Mouse (Mus musculus) forebrain, postnatal 0 days (tissue): ENCODE data around the gene Aip. TPM values are rescaled to one million over a fixed set of nuclear protein-coding genes. Genes with fewer than 3 reads are reported as not detected.

ENCODE experiments used
- ATAC-seq: fragments of 200-750 bp; cut with Nextera tagmentation; 2 replicates; pipeline ENCODE4 v1.8.0; 2017; ENCODE audit warnings: mild to moderate bottlenecking, moderate library complexity
- DNase-seq: peaks from one replicate; pipeline ENCODE4 v3.0.0-alpha.2; 2015
- H3K27ac ChIP-seq: fragments of 300-500 bp; sonication (generic); 2 replicates; pipeline ENCODE4 v1.5.1; 2014; ENCODE audit warnings: low read depth, mild to moderate bottlenecking, antibody characterized with exemption, low read length, moderate library complexity, mixed read lengths
- H3K27me3 ChIP-seq: fragments of 300-500 bp; sonication (generic); 2 replicates; pipeline ENCODE4 v1.6.1; 2014; ENCODE audit warnings: mild to moderate bottlenecking, low read length, mixed read lengths; ENCODE audit not compliant: insufficient read depth
- H3K36me3 ChIP-seq: fragments of 300-500 bp; sonication (generic); 2 replicates; pipeline ENCODE4 v1.6.1; 2014; ENCODE audit warnings: mild to moderate bottlenecking, moderate library complexity; ENCODE audit not compliant: insufficient read depth
- H3K4me1 ChIP-seq: fragments of 300-500 bp; sonication (generic); 2 replicates; pipeline ENCODE4 v1.6.1; 2014; ENCODE audit warnings: antibody characterized with exemption; ENCODE audit not compliant: insufficient read depth
- H3K4me2 ChIP-seq: fragments of 300-500 bp; sonication (generic); 2 replicates; pipeline ENCODE4 v1.6.1; 2014; ENCODE audit warnings: low read depth, mild to moderate bottlenecking, moderate library complexity
- H3K4me3 ChIP-seq: fragments of 300-500 bp; sonication (generic); 2 replicates; pipeline ENCODE4 v1.5.1; 2014; ENCODE audit warnings: low read depth, low read length, mixed read lengths
- H3K9ac ChIP-seq: fragments of 300-500 bp; sonication (generic); 2 replicates; pipeline ENCODE4 v1.6.1; 2014; ENCODE audit warnings: mild to moderate bottlenecking
- H3K9me3 ChIP-seq: fragments of 300-500 bp; sonication (generic); 2 replicates; pipeline ENCODE4 v1.6.1; 2016; ENCODE audit warnings: low read length
- CTCF ChIP-seq: sonication (generic); IDR thresholded peaks from 2 replicates; pipeline ENCODE4 v1.5.1; 2016; ENCODE audit warnings: antibody characterized with exemption, control low read depth, low read depth
- WGBS: fragments of 180-500 bp; shearing (Covaris S2); extraction: QIAGEN DNeasy Blood & Tissue Kit; methylation state at CpG from one replicate; pipeline ENCODE4 v1.1.7; 2014; 5-methylcytosine and 5-hydroxymethylcytosine counted together
- polyA plus RNA-seq: library from polyadenylated mRNA; unstranded; fragments of >200 nt; fragmentation: Nextera tagmentation; extraction: Ambion mirVana; gene quantifications from 2 replicates; pipeline ENCODE4 v1.2.1, GENCODE M21; 2015
- total RNA-seq: library from RNA; depleted of rRNA; stranded (reverse); fragments of >200 nt; gene quantifications from 2 replicates; pipeline ENCODE4 v1.2.3, GENCODE M21; 2014

Aip gene
- total and polyA plus RNA-seq, 2 experiments from 2014 or later = 25.8 to 86.2 TPM

DNA sequence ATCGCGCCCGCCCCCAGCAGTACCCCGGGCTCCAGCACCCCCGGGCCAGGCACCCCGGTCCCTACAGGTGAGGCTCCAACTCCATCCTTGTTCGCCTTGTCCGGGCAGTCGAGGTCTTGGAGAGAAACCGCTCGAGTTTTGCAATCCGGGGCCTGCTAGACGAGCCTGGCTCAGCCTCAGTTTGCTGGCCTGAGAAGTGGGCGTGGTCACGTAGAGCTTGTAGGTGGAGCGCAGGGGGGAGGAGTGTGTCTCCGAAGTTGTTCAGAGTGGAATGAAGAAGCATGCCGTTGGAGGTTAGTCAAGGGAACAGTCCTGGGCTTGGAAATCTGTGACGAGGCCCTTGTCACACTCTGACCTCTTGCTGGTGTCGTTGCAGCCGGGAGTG is 28.2 kb downstream of the Aip start:
- Histone ChIP-seq H3K9me3 (no peaks in the 10 kb centered on the region), H3K4me2 (peak overlapping the region; percentile 72), H3K27ac (0 out of 2 replicates have a peak overlapping the region, but pooled peaks have one; percentile 36), H3K9ac (peak overlapping the region; percentile 39; the same call in 1 of the 2 replicates), H3K36me3 (no peaks in the 10 kb centered on the region; the same call in 1 of the 2 replicates), H3K4me3 (peak overlapping the region; percentile 56), H3K27me3 (no peaks in the 10 kb centered on the region), H3K4me1 (0 out of 2 replicates have a peak, but pooled peaks cover 11% of the 10 kb centered on the region)
- no peak for TF ChIP-seq CTCF
- ATAC-seq (no peak), DNase-seq (no peak)
- 2% methylated on average over 21 of the region's 21 CpGs for WGBS

GRCm38 (mm10) chr19:4096642-4097440 is 28.8 kb downstream of the Aip start, which contains the start of gene Cdk2ap2:
Gene Cdk2ap2 (plus strand): TSS chr19:4097182.
- 2% methylated on average over 63 of the region's 65 CpGs for WGBS
- no peaks in the 10 kb centered on the region for H3K36me3 ChIP-seq

GRCm38 (mm10) chr19:4095802-4096201 is 29.9 kb downstream of the Aip start:
- Histone ChIP-seq H3K4me1 (0 out of 2 replicates have a peak, but pooled peaks cover 11% of the 10 kb centered on the region), H3K4me3 (0 out of 2 replicates have a peak overlapping the region, but pooled peaks have one; percentile 56), H3K4me2 (peak overlapping the region; percentile 72), H3K27ac (no peak overlapping the region), H3K9me3 (no peaks in the 10 kb centered on the region), H3K27me3 (no peaks in the 10 kb centered on the region), H3K36me3 (no peaks in the 10 kb centered on the region), H3K9ac (peak overlapping the region; percentile 51; the same call in 1 of the 2 replicates)
- no peak for TF ChIP-seq CTCF
- DNase-seq (no peak), ATAC-seq (no peak)
- 73% methylated on average over 3 of the region's 3 CpGs for WGBS

More at GRCm38 (mm10) chr19:4096642-4097440, 28.8 kb downstream of the Aip start, which contains the start of gene Cdk2ap2:
- Histone ChIP-seq H3K27me3 (no peaks in the 10 kb centered on the region), H3K9ac (peak within 1 kb of the TSS; percentile 51), H3K27ac (peak within 1 kb of the TSS; percentile 80), H3K9me3 (no peaks in the 10 kb centered on the region), H3K4me1 (0 out of 2 replicates have a peak, but pooled peaks cover 11% of the 10 kb centered on the region), H3K4me2 (peak within 1 kb of the TSS; percentile 72), H3K4me3 (peak within 1 kb of the TSS; percentile 56)
- peak; percentile 94 for ATAC-seq
- TF ChIP-seq CTCF = no peak
- DNase-seq = peak; percentile 99

GRCm38 (mm10) chr19:4094774-4095303 is 30.8 kb downstream of the Aip start:
- TF ChIP-seq CTCF = no peak
- no peak for ATAC-seq
- WGBS = 85% methylated on average over 5 of the region's 5 CpGs

DNA sequence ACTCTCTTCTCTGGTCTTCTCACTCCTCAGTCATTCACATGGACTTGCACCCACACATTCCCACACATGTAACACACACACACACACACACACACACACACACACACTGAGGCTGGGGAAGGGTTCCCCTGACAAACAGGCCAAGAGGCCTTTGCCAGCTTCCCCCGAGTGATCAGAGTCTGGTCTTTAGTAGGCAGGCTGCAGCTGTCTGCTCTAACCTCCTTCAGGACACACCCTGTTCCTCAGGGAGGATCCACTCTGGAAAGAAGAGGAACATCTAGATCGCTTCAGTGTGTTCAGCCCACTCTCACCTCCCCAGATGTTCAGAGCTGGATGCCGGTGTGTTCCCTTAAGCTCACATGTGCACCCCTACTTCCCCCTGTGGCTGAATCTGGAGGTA is 31.3 kb downstream of the Aip start:
- Histone ChIP-seq H3K9me3 (no peaks in the 10 kb centered on the region), H3K36me3 (no peaks in the 10 kb centered on the region), H3K4me2 (no peak overlapping the region), H3K27me3 (no peaks in the 10 kb centered on the region), H3K27ac (no peak overlapping the region), H3K4me1 (0 out of 2 replicates have a peak, but pooled peaks cover 5% of the 10 kb centered on the region), H3K4me3 (no peak overlapping the region), H3K9ac (no peak overlapping the region)
- ATAC-seq (no peak), DNase-seq (no peak)
- 85% methylated on average over 3 of the region's 3 CpGs for WGBS
- no peak for TF ChIP-seq CTCF

More at GRCm38 (mm10) chr19:4094774-4095303, 30.8 kb downstream of the Aip start:
- H3K27ac ChIP-seq = no peak overlapping the region
- H3K27me3 ChIP-seq = no peaks in the 10 kb centered on the region
- H3K9ac ChIP-seq = no peak overlapping the region
- H3K4me1 ChIP-seq = 0 out of 2 replicates have a peak, but pooled peaks cover 5% of the 10 kb centered on the region
- H3K4me2 ChIP-seq = no peak overlapping the region
- no peaks in the 10 kb centered on the region for H3K36me3 ChIP-seq
- H3K9me3 ChIP-seq = no peaks in the 10 kb centered on the region
- no peak for DNase-seq
- H3K4me3 ChIP-seq = no peak overlapping the region

DNA sequence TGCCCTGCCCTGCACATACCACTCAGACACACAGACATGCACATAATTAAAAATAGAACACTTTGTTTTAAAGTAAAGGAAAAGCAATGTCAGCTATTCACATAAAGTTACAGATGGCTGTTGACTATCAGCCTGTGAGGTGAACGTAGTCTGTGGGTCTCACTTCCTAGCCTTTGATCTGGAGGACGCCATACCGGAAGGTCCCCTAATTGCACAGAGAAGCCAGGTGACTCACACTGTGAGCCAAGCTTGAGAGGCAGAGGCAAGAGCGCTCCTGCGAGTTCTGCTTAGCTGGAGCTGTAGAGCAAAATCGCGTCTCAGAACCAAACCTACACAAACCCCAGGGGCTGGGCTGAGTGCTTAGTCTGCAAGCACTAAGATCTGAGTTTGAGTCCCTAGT is 31.9 kb downstream of the Aip start:
- no peaks in the 10 kb centered on the region for H3K27me3 ChIP-seq
- no peak overlapping the region for H3K4me3 ChIP-seq
- TF ChIP-seq CTCF = no peak
- H3K4me1 ChIP-seq = 0 out of 2 replicates have a peak, but pooled peaks cover 5% of the 10 kb centered on the region
- no peaks in the 10 kb centered on the region for H3K36me3 ChIP-seq
- H3K9me3 ChIP-seq = no peaks in the 10 kb centered on the region
- no peak overlapping the region for H3K9ac ChIP-seq
- DNase-seq (no peak), ATAC-seq (no peak)
- no peak overlapping the region for H3K4me2 ChIP-seq
- WGBS = 71% methylated on average over 7 of the region's 7 CpGs
- H3K27ac ChIP-seq = no peak overlapping the region

DNA sequence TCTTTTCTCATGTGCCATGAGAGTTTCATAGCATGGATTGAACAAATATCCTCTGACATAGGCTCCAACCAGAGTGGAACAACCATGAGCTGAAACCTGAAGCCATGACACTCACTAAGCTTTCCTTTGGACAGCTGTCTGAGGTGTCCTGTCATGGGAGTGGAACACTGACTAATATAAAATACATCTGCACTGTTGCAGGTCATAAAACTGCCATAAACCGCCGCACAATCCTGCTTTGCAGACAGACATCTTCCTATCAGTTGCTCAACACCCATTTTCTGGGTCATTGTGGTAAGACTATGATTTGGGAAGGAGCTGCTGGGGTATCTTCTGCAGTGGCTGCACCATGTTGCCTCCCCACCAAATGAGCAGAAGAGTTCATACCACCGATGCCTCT is 32.9 kb downstream of the Aip start:
- 85% methylated on average over 3 of the region's 3 CpGs for WGBS
- H3K4me1 ChIP-seq = 0 out of 2 replicates have a peak, but pooled peaks cover 5% of the 10 kb centered on the region
- no peak overlapping the region for H3K9ac ChIP-seq
- ATAC-seq (no peak), DNase-seq (no peak)
- TF ChIP-seq CTCF = no peak
- H3K27me3 ChIP-seq = no peaks in the 10 kb centered on the region
- H3K4me2 ChIP-seq = no peak overlapping the region
- no peaks in the 10 kb centered on the region for H3K9me3 ChIP-seq
- H3K4me3 ChIP-seq = no peak overlapping the region
- no peak overlapping the region for H3K27ac ChIP-seq
- no peaks in the 10 kb centered on the region for H3K36me3 ChIP-seq
